Mouse (Mus musculus): ENCODE results near the gene Tmem179.

The Tmem179 gene

DNA sequence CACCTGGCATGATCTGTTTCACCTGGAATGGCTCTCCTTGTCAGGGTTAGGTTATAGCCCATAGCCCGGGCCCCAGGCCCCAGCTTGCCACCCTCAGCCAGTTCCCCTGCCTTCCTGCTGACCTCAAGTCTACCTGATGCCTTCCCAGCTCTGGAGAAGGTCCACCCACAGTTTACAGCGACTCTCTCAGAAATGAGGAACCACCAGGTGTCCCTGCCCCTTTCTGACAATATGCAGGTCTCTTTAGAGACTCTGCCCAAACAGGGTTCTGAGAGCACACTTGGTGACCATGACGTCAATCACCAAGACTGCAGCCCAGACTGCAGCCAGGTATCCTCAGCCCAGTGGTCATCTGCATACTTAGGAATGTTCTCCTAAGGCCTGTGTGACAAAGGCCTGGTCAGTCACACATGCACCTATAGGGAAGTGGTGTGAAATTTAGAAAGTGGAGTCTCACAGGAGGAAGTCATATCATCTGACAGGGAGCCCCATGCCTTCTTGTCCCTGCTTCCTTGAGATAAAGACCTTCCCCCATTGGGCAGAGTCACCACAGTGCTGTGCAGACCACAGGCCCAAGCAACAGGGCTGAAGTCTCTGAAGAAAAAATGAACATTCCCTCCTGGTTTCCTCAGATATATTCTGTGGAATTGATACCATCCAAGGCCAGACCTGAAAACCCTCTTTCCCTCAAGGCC lies 52.6 kb downstream of the Tmem179 start:
- DNase-seq (ENCODE audit: low read depth, low spot score) = no peak

DNA sequence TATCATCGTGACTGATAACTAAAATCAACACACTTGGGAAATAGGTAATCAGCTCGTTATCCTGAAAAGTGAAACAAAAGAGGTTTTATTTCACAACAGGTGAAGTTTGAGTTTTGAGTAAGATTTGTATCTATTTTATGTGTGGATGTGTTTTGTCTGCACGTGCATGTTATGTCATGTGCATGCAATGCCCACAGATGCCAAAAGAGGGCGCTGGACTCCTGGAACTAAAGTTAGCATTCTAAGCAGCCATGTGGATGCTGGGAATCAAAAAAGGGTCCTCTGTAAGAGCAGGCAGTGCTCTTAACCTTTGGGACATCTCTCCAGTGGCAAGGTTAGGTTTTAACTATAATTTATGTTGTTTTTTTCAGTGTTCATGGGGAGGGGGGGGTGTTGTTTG lies 53.3 kb downstream of the Tmem179 start:
- DNase-seq (ENCODE audit: low read depth, low spot score) = peak; percentile 55

DNA sequence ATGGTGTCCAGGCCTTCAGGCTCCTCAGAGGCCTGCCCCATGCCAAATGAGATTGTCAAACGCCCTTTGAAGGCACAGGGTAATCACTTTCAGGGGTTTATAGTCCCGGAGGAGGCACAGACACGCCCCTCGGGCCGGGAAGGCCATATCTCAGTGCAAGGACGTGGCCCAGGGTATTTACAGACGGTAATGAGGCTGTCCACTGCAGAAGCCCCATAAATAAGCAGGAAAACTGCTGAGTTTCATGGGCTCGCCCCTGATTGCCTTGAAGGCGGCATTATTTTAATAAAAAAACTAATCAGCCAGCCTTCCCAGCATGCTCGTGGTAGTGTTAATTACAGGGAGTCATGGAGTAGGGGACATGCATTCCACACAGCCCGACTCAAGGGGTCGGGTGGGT lies 54.1 kb downstream of the Tmem179 start:
- no peak for DNase-seq (ENCODE audit: low read depth, low spot score)

DNA sequence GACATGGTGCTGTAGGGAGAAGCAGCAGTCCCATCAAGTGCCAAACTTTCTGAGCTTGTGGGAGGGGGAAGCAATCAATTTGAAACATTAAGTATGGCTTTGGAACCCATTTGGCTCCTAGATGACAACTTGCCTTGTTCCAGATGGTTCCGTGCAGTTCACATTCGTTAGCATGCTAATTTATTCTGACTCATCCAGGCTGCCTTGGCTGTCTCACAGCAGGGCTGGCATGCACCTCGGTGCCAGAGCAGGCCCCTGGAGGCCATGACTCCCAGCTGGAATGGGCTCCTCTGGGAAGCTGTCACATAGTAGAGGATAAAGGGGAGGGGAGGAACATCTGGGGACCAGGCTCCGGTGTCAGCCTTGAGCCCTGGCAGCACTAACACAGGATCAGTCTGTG lies 58.7 kb downstream of the Tmem179 start:
- no peak for DNase-seq (ENCODE audit: low read depth, low spot score)

DNA sequence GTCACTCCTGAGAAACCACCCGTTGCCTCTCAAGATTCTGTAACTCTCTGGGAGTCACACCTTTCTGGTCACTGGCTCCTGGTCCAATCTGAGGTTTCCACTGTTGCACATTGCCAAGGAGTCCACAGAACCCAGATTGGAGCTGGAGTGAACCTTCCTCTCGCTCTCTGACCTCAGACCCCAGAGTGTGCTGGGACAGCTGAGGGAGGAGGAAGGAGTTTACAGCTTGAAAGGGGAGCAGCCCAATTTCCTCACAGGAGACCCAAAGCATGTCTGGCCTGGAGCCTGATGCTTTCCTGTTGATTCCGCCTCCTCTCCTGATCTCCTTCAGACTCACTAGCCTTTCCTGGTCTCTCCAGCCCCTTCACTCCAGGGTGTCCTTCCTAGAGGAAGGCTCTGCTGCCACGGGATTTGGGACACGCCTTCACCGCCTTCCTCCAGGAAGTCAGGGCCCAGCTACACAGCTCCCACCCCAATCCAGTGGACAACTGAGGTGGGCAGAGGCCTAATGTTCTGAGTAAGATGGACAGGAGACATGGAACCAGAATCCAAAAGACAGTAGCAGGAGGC lies 60.3 kb downstream of the Tmem179 start:
- no peak for DNase-seq (ENCODE audit: low read depth, low spot score)

DNA sequence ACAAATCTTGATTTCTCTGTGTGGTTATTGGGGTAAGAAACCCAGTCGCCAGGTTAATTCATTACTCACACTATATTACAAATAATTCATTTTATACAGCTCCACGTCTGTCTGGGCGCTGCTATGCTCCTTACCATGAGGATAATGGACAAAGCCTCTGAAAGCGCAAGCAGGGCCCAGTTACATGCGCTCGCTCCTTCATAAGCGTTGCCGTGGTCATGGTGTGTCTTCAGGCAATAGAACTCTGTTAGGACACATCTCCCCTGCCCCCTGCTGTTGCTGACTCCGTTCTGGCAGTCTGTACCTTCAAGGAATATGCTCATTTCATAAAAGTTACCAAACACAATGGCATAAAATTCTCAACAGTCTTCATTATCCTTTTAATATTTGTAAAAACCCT lies 64.7 kb downstream of the Tmem179 start:
- no peak for DNase-seq (ENCODE audit: low read depth, low spot score)

DNA sequence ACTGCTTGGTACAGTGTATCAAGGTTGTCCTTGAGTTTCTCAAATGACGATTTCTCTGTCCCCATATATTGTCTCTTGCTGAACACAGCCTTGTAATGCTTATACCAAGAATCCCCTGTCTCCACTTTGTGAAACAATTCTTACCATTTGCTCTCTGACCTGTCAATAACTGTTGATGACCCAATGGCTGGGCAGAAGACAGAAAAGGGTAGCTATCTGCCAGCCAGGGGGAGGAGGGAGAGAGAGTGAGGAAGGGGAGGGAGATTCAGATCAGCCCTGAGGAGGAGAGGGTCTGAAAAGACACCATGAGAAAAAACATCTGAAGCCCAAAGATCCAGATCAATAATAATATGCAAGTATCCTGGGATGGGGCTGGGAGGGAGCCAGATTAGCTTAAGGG lies 65.2 kb downstream of the Tmem179 start:
- no peak for DNase-seq (ENCODE audit: low read depth, low spot score)

DNA sequence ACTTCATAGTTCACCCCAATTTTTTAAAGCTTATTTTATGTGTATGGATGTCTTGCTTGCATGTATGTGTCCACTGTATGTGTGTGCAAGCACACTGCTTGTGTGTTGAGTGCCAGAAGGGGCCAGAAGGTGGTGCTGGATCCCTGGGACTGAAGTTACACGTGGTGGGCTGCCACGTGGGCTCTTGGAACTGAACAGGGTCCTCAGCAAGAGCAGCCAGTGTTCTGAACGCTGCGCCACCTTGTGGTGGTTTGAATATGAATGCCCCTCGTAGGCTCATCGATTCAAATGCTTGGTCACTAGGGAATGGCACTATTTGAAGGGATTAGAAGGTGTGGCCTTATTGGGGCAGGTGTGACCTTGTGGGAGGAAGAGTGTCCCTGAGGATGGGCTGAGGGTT lies 65.7 kb downstream of the Tmem179 start:
- DNase-seq (ENCODE audit: low read depth, low spot score) = peak; percentile 90
